Mouse (Mus musculus) liver, embryonic 16.5 days (tissue): ENCODE results near the gene Cyp4x1. TPM values are rescaled to one million over a fixed set of nuclear protein-coding genes. Genes with fewer than 3 reads are reported as not detected.

Experiments used
- ATAC-seq: fragments of 200-750 bp; cut with Nextera tagmentation; 2 replicates; pipeline ENCODE4 v1.8.0; 2017; ENCODE audit warnings: low read depth, mild to moderate bottlenecking, moderate number of reproducible peaks, moderate library complexity
- H3K27ac ChIP-seq: fragments of 300-500 bp; sonication (generic); 2 replicates; pipeline ENCODE4 v1.5.1; 2014; ENCODE audit warnings: mild to moderate bottlenecking, low read length
- H3K27me3 ChIP-seq: fragments of 300-500 bp; sonication (generic); 2 replicates; pipeline ENCODE4 v1.6.1; 2014; ENCODE audit warnings: low read depth, low read length, mixed read lengths; ENCODE audit not compliant: control insufficient read depth, insufficient read depth
- H3K36me3 ChIP-seq: fragments of 300-500 bp; sonication (generic); 2 replicates; pipeline ENCODE4 v1.6.1; 2014; ENCODE audit warnings: mild to moderate bottlenecking; ENCODE audit not compliant: control insufficient read depth, insufficient read depth
- H3K4me1 ChIP-seq: fragments of 300-500 bp; sonication (generic); 2 replicates; pipeline ENCODE4 v1.6.1; 2014; ENCODE audit warnings: low read depth, low read length, mixed read lengths; ENCODE audit not compliant: control insufficient read depth
- H3K4me2 ChIP-seq: fragments of 300-500 bp; sonication (generic); 2 replicates; pipeline ENCODE4 v1.6.1; 2014; ENCODE audit warnings: low read depth, low read length, mixed read lengths
- H3K4me3 ChIP-seq: fragments of 300-500 bp; sonication (generic); 2 replicates; pipeline ENCODE4 v1.5.1; 2014; ENCODE audit warnings: low read depth, mild to moderate bottlenecking, low read length
- H3K9ac ChIP-seq: fragments of 300-500 bp; sonication (generic); 2 replicates; pipeline ENCODE4 v1.6.1; 2014; ENCODE audit warnings: low read depth, low read length
- H3K9me3 ChIP-seq: fragments of 300-500 bp; sonication (generic); replicated peaks from 2 replicates; pipeline ENCODE4 v1.6.1; 2016; ENCODE audit warnings: low read length; ENCODE audit not compliant: control insufficient read depth
- WGBS: fragments of 180-500 bp; shearing (Covaris S2); extraction: QIAGEN DNeasy Blood & Tissue Kit; methylation state at CpG from one replicate; pipeline ENCODE4 v1.1.7; 2014; ENCODE audit not compliant: insufficient replicate concordance; 5-methylcytosine and 5-hydroxymethylcytosine counted together
- polyA plus RNA-seq: library from polyadenylated mRNA; unstranded; fragments of >200 nt; fragmentation: Nextera tagmentation; extraction: Ambion mirVana; gene quantifications from 2 replicates; pipeline ENCODE4 v1.2.1, GENCODE M21; 2015

Cyp4x1 gene
- polyA plus RNA-seq, 1 experiment from 2014 or later: 0.05 TPM

DNA sequence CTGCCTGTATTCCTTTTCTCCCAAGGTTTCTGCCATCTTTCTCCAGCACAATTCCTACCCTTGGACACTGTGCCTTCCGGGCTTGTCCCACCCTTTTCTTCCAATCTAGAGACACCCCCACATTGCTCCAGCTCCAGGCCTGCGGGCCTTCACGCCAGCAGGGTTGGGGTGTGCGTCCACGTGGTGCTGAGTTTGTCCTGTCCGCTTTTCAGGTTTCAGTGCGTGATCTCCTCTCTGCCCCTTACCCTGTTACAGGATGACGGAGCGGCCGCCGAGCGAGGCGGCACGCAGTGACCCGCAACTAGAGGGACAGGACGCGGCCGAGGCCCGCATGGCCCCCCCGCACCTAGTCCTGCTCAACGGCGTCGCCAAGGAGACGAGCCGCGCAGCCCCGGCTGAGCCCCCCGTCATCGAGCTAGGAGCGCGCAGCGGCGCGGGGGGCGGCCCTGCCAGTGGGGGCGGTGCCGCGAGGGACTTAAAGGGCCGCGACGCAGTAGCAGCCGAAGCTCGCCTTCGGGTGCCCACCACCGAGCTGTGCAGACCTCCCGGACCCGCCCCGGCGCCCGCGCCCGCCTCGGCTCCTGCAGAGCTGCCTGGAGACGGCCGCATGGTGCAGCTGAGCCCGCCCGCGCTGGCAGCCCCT, 71.1 kb downstream of the Cyp4x1 start:
- H3K27ac ChIP-seq: peak overlapping the region; percentile 71

GRCm38 (mm10) chr4:115062540-115062874, 71.6 kb downstream of the Cyp4x1 start:
- WGBS: 1% methylated on average over 9 of the region's 9 CpGs
- H3K9me3 ChIP-seq: no peaks in the 10 kb centered on the region
- peaks cover 28% of the 10 kb centered on the region for H3K4me1 ChIP-seq
- peak overlapping the region; percentile 77 for H3K9ac ChIP-seq
- peak overlapping the region; percentile 71 for H3K27ac ChIP-seq
- peak overlapping the region; percentile 68 for H3K4me3 ChIP-seq
- H3K27me3 ChIP-seq: peaks cover 4% of the 10 kb centered on the region
- ATAC-seq: peak; percentile 10; the same call in 1 of the 2 replicates
- peak overlapping the region; percentile 97 for H3K4me2 ChIP-seq
- peaks cover 48% of the 10 kb centered on the region for H3K36me3 ChIP-seq

More for the DNA sequence above, 71.1 kb downstream of the Cyp4x1 start:
- Histone ChIP-seq H3K4me2 (peak overlapping the region; percentile 97), H3K4me3 (peak overlapping the region; percentile 68), H3K27me3 (peaks cover 4% of the 10 kb centered on the region), H3K36me3 (peaks cover 52% of the 10 kb centered on the region), H3K4me1 (peaks cover 28% of the 10 kb centered on the region), H3K9me3 (no peaks in the 10 kb centered on the region), H3K9ac (peak overlapping the region; percentile 77)
- peak; percentile 33 for ATAC-seq
- under 1% methylated on average over 58 of the region's 58 CpGs for WGBS

- no peak for ATAC-seq
- Histone ChIP-seq H3K4me3 (peak overlapping the region; percentile 68), H3K27ac (peak overlapping the region; percentile 98), H3K36me3 (peaks cover 32% of the 10 kb centered on the region), H3K9ac (peak overlapping the region; percentile 85), H3K4me2 (peak overlapping the region; percentile 97), H3K27me3 (peaks cover 4% of the 10 kb centered on the region), H3K4me1 (peaks cover 34% of the 10 kb centered on the region), H3K9me3 (no peaks in the 10 kb centered on the region)
- WGBS: 11% methylated on average over 3 of the region's 3 CpGs
Observed at GRCm38 (mm10) chr4:115060753-115061152, 73.3 kb downstream of the Cyp4x1 start.

GRCm38 (mm10) chr4:115059871-115060270, 74.2 kb downstream of the Cyp4x1 start:
- Histone ChIP-seq H3K4me3 (peak overlapping the region; percentile 68), H3K36me3 (peaks cover 24% of the 10 kb centered on the region), H3K4me2 (peak overlapping the region; percentile 97), H3K27me3 (peaks cover 4% of the 10 kb centered on the region), H3K9me3 (no peaks in the 10 kb centered on the region), H3K27ac (peak overlapping the region; percentile 98), H3K9ac (peak overlapping the region; percentile 85), H3K4me1 (peaks cover 39% of the 10 kb centered on the region)
- 9% methylated on average over 12 of the region's 12 CpGs for WGBS
- no peak for ATAC-seq

DNA sequence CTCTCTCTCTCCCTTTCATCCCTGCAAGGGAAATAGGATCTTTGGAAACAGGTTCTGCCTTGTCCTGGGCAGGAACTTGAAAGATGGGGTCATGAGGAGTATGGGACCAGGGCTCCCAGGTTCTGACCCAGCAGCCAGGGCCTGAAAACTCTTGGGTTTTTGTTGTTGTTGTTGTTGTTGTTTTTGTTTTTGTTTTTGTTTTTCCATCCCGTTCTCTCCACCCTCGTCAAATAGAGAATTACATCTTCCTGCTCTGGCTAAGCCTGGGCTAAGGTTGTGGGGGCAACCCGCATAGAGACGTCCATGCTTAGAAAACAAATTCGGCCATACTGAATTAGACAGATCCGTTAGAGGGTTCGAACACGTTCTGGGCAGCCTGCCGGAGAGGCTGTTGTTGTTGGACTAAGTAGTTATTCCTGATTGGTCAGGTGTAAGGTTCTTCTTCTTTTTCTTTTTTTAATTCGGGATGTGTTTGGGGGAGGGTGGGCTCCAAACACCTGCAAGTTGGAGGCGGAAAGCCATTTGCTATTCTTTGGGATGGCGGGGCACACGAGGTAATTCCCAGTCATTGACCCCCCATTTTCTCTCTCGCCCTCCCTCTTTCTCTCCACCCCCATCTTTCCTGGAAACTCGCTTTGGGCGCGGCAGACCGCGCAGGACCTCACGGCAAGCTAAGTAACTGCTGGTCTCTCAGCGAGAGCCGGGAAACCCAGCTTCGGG, 75.0 kb downstream of the Cyp4x1 start:
- peak; percentile 22 for ATAC-seq
- 2% methylated on average over 23 of the region's 23 CpGs for WGBS
- peak overlapping the region; percentile 98 for H3K27ac ChIP-seq
- peak overlapping the region; percentile 68 for H3K4me3 ChIP-seq
- H3K36me3 ChIP-seq: peaks cover 15% of the 10 kb centered on the region
- H3K27me3 ChIP-seq: peaks cover 4% of the 10 kb centered on the region
- H3K9me3 ChIP-seq: no peaks in the 10 kb centered on the region
- H3K9ac ChIP-seq: peak overlapping the region; percentile 85
- peaks cover 38% of the 10 kb centered on the region for H3K4me1 ChIP-seq
- peak overlapping the region; percentile 76 for H3K4me2 ChIP-seq

DNA sequence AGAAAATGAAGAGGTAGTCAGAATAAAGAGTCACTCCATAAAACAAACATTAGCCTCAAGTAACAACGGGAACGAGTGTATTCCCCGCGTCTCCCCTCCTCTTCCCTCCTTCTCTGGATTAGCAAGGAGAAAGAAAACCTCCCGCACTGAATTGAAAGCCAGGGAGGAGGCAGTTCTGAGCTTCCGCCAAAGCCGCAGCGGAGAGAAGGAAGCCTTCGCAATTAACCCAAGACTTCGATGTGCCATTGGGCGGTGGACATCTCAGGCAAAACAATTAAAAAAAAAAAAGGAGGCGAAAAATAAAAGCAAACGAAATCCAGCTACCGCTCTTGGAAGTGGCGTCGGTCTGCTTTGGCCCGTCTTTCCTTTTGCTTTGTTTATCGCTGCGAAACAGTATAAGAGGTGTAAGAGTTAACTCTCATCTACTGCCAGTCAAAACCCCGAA, 75.7 kb downstream of the Cyp4x1 start:
- peak overlapping the region; percentile 98 for H3K27ac ChIP-seq

GRCm38 (mm10) chr4:115057674-115058316, 76.3 kb downstream of the Cyp4x1 start:
- Histone ChIP-seq H3K4me1 (peaks cover 33% of the 10 kb centered on the region), H3K27me3 (peaks cover 4% of the 10 kb centered on the region), H3K4me3 (peak overlapping the region; percentile 68), H3K9me3 (no peaks in the 10 kb centered on the region), H3K4me2 (peak overlapping the region; percentile 76), H3K9ac (peak overlapping the region; percentile 85), H3K36me3 (peaks cover 3% of the 10 kb centered on the region; the same call in 1 of the 2 replicates), H3K27ac (peak overlapping the region; percentile 98)
- WGBS: under 1% methylated on average over 32 of the region's 33 CpGs
- ATAC-seq: no peak; the same call in 1 of the 2 replicates

More for the DNA sequence above, 75.7 kb downstream of the Cyp4x1 start:
- Histone ChIP-seq H3K9ac (peak overlapping the region; percentile 85), H3K36me3 (peaks cover 8% of the 10 kb centered on the region), H3K4me1 (peaks cover 35% of the 10 kb centered on the region), H3K4me3 (peak overlapping the region; percentile 68), H3K4me2 (peak overlapping the region; percentile 76), H3K27me3 (peaks cover 4% of the 10 kb centered on the region), H3K9me3 (no peaks in the 10 kb centered on the region)
- WGBS: under 1% methylated on average over 20 of the region's 20 CpGs
- no peak for ATAC-seq

DNA sequence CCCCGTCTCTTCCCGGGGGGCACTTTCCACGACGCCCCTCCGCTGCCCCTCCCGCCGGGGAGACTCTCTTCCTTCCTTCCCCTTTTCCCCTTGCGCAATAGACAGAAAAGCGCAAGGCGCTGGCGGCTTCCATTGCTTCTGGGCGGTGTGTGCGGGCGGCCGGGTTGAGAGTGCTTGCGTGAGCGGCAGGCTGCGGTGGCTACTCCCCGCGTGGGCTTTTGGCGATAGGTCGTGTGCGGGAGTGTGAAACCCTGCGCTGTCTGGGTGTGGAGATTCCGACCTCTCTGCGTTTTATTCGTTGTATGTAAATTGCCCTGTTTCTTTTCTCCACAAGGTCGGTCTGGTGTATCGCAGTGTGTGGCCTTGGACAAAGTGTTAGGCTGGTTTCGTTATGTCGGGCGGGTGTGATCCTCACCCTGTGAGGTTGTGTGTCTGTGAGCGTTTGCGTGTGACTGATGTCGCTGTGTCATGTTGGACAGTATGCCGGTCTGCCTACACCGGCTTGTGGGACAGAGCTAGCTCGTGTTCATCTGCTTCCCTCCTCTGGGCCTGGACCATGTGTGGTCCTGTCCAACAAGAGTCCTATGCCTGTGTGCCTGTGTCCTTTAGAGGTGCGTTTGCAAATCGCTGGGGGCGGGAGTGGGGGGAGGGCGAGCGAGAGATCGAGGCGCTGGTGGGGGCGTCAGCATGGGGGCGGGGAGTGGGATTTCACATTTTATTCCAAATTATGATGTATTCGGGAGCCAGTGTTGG, 77.0 kb downstream of the Cyp4x1 start:
- Histone ChIP-seq H3K27me3 (peaks cover 2% of the 10 kb centered on the region), H3K9ac (peak overlapping the region; percentile 85), H3K27ac (peak overlapping the region; percentile 98), H3K36me3 (0 out of 2 replicates have a peak, but pooled peaks cover 3% of the 10 kb centered on the region), H3K4me1 (peaks cover 34% of the 10 kb centered on the region), H3K4me2 (peak overlapping the region; percentile 76), H3K4me3 (peak overlapping the region; percentile 68), H3K9me3 (no peaks in the 10 kb centered on the region)
- ATAC-seq: peak; percentile 44
- WGBS: under 1% methylated on average over 47 of the region's 48 CpGs
